Mouse (Mus musculus) liver, embryonic 13.5 days (tissue): ENCODE data around the gene Cerk. TPM values are rescaled to one million over a fixed set of nuclear protein-coding genes. Genes with fewer than 3 reads are reported as not detected.

Experiments
- ATAC-seq: fragments of 200-750 bp; cut with Nextera tagmentation; 2 replicates; pipeline ENCODE4 v1.8.0; 2017; ENCODE audit warnings: low read depth, mild to moderate bottlenecking, moderate number of reproducible peaks, moderate library complexity
- DNase-seq: peaks from one replicate; pipeline ENCODE4 v3.0.0; 2022
- H3K27ac ChIP-seq: fragments of 300-500 bp; sonication (generic); 2 replicates; pipeline ENCODE4 v1.5.1; 2015; ENCODE audit warnings: moderate library complexity, mild to moderate bottlenecking, inconsistent platforms
- H3K27me3 ChIP-seq: fragments of 300-500 bp; sonication (generic); 2 replicates; pipeline ENCODE4 v1.6.1; 2015; ENCODE audit warnings: mild to moderate bottlenecking, inconsistent platforms
- H3K36me3 ChIP-seq: fragments of 300-500 bp; sonication (generic); 2 replicates; pipeline ENCODE4 v1.6.1; 2015; ENCODE audit warnings: mild to moderate bottlenecking, inconsistent platforms
- H3K4me1 ChIP-seq: fragments of 300-500 bp; sonication (generic); replicated peaks from 2 replicates; pipeline ENCODE4 v1.6.1; 2015; ENCODE audit warnings: inconsistent platforms
- H3K4me2 ChIP-seq: fragments of 300-500 bp; sonication (generic); 2 replicates; pipeline ENCODE4 v1.6.1; 2015; ENCODE audit warnings: inconsistent platforms, mild to moderate bottlenecking, moderate library complexity
- H3K4me3 ChIP-seq: fragments of 300-500 bp; sonication (generic); replicated peaks from 2 replicates; pipeline ENCODE4 v1.5.1; 2015; ENCODE audit warnings: mild to moderate bottlenecking, inconsistent platforms
- H3K9ac ChIP-seq: fragments of 300-500 bp; sonication (generic); 2 replicates; pipeline ENCODE4 v1.6.1; 2015; ENCODE audit warnings: mild to moderate bottlenecking, inconsistent platforms
- H3K9me3 ChIP-seq: fragments of 300-500 bp; sonication (generic); replicated peaks from 2 replicates; pipeline ENCODE4 v1.6.1; 2016; ENCODE audit warnings: inconsistent platforms
- WGBS: fragments of 180-500 bp; shearing (Covaris S2); methylation state at CpG from one replicate; pipeline ENCODE4 v1.1.7; 2015; ENCODE audit not compliant: insufficient replicate concordance; 5-methylcytosine and 5-hydroxymethylcytosine counted together
- polyA plus RNA-seq: library from polyadenylated mRNA; unstranded; fragments of >200 nt; fragmentation: Nextera tagmentation; extraction: Ambion mirVana; gene quantifications from 2 replicates; pipeline ENCODE4 v1.2.1, GENCODE M21; 2015

Cerk gene
- polyA plus RNA-seq: 3.2 and 3.7 TPM in 2 replicates

DNA sequence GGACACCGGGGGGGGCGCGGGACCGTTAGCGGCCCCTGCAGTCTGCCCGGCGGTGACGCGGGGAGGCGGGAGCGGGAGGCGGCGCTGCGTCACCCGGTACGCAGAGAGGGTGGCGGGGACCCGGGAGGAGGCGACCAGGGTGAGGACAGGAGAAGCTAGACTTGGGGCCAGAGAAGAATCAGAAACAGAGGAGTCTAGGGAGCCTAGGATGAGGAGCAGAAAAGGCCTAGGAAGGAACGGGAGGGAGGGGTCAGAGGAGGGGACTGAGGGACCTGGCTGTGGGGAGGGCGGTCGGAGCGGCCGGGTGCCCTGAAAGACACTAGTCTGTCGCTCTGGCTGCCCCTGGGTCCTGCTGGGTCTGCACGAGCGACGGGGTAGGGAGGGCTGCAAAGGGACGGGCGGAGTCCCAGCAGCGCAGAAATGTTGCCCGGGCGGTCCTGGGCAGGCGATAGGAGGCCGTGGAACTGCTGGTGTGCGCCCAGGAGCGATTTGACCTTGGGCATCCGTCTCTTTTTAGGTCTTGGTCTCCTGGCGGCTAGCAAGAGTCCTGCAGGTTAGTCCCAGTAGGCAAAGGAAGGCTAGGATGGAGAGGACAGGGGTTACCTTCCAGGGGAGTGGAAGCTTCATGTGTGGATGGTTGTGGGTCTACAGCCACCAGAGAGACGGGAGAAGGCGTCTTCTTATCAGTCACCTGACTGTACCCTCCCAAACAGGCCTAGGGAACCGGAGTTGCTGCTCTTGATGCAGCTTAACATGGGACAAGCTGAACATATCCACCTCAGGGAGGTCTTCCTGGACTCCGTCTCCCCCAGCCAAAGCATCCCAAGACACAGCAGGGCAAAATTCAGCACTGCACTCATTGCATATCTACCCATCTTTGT is at the start of gene Cerk:
Cerk (minus strand) TSS at position 453 of the 881 bp plus-strand sequence.
- peak; percentile 58 for ATAC-seq
- WGBS: 2% methylated on average over 43 of the region's 43 CpGs
- peak within 1 kb of the TSS; percentile 70 for H3K4me3 ChIP-seq
- H3K9ac ChIP-seq: peak within 1 kb of the TSS; percentile 75
- peak within 1 kb of the TSS; percentile 58 for H3K27ac ChIP-seq
- H3K4me2 ChIP-seq: peak within 1 kb of the TSS; percentile 85
- peaks cover 39% of the 10 kb centered on the region for H3K27me3 ChIP-seq
- no peak for DNase-seq
- H3K36me3 ChIP-seq: no peaks in the 10 kb centered on the region
- H3K4me1 ChIP-seq: peaks cover 47% of the 10 kb centered on the region
- H3K9me3 ChIP-seq: no peaks in the 10 kb centered on the region

DNA sequence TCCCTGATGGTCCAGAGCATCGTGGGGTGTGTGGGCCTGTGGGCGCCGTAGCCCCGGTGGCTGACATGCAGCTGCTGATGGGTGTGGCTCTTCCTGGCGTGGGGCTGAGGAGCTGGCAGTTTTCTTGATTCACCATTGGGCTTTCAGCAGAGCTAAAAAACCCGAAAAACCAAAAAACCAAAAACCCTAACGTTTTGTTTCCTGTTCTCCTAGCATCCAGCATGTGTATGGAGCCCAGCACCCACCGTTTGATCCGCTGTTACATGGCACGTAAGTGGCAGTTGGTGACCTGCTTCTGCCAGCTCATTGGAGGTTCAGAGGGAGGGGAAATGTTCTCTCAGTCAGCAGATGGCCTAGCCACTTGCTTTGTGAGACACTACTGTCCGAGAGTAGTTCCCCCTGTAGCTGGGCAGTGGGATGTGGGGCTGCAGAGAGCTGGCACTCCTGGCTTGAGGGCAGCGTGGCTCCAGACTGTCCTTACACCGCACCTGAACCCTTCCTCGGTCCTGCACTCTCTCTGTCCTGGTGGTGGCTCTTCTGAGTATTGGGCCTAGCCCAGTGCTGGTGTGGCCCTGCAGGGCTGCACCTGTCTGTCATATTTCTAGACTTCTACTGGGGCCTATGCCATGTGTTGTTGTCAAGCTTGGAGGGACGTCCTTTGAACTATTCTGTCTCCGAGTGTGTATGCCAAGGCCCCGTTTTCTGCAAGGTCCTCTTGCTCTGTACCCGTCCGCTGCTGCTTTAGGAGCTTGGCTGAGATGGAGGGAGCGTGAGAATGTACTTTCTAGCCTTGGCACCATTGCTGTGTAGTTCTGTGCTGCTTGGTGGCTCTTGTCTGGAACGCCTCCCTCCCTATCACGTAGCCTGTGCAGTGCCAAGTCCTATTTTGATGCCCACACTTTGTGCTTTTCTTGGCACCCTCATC is 48.8 kb upstream of the Cerk start:
- Histone ChIP-seq H3K4me1 (peaks cover 3% of the 10 kb centered on the region), H3K9ac (no peak overlapping the region), H3K27ac (no peak overlapping the region), H3K4me3 (no peak overlapping the region), H3K4me2 (no peak overlapping the region), H3K9me3 (no peaks in the 10 kb centered on the region), H3K36me3 (peaks cover 26% of the 10 kb centered on the region), H3K27me3 (no peaks in the 10 kb centered on the region)
- no peak for ATAC-seq
- no peak for DNase-seq
- WGBS: 62% methylated on average over 22 of the region's 22 CpGs

DNA sequence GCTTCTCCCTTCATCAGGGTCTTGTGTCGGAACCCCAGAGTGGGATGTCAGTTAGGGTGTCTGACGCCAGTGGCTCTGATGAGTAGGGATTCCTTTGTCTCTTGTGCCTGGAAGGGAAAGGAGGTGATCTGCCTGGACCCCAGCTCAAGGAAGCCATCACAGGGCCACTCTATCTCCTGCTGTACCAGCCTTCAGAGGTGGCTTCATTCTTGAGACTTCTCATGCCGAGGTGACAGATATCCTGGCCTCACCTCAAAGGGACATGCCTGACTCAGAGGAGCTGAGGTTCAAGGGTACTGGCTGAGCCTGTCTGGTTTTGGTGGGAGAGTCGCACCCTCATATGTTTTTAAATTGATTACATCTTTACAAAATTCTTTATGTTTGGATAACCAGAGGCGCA is 48.1 kb upstream of the Cerk start:
- Histone ChIP-seq H3K9me3 (no peaks in the 10 kb centered on the region), H3K4me1 (peaks cover 11% of the 10 kb centered on the region), H3K36me3 (peaks cover 23% of the 10 kb centered on the region), H3K4me2 (no peak overlapping the region), H3K4me3 (no peak overlapping the region), H3K27ac (no peak overlapping the region), H3K9ac (no peak overlapping the region), H3K27me3 (no peaks in the 10 kb centered on the region)
- WGBS: 73% methylated on average over 5 of the region's 5 CpGs
- no peak for ATAC-seq
- DNase-seq: no peak

DNA sequence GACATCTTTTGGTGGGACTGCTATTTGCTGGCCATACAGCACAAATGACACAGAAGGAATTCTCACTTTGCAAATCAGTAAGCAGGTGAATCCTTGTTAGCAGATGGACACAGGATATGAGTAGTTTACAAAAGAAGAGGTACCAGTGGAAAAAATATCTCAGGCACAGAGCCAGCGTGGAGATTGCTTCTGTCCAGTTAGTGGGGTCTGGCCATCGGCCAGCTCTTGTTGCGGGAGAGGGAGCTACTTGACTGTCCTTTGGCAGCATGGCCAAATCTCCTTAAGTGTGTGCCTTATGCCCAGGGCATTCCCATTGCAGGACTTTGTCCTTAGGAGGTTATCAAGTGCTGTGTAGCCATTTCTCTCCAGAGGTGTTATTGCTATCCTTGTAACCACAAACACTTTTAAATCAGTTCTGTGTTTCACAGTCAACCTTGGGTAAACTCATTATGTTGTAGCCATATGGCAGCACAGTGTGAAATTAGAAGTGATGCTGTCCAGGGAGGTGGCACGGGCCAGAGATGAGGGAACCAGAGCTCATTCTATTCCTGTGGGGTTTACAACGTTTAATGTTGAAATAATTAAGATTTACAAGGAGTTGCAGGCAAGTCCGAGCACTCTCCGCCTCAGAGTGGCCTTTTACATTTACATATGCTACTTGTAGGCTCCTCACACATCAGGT is 46.0 kb upstream of the Cerk start:
- WGBS: 66% methylated on average over 7 of the region's 7 CpGs
- H3K27me3 ChIP-seq: no peaks in the 10 kb centered on the region
- no peak overlapping the region for H3K27ac ChIP-seq
- H3K9ac ChIP-seq: no peak overlapping the region
- H3K4me3 ChIP-seq: no peak overlapping the region
- ATAC-seq: no peak
- H3K4me1 ChIP-seq: peaks cover 14% of the 10 kb centered on the region
- DNase-seq: no peak
- no peak overlapping the region for H3K4me2 ChIP-seq
- H3K9me3 ChIP-seq: no peaks in the 10 kb centered on the region
- H3K36me3 ChIP-seq: peaks cover 14% of the 10 kb centered on the region

DNA sequence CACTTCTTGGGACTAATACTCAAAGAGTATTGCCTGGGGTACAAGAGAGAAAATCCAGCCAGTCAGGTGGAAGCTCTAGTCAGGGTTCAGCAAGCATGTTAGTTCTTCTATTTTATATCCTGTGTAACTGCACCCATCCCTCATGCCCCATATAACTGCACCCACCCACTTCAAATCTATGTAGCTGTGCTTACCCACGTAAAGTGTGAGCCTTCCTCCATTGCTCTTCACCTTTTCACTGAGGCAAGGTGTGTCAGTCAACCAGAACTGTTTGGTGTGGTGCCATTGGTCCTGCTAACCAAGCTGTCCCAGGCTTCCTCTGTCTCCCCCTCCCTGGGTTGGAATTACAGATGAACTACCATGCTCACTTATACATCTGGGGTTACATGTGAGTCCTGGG is 45.2 kb upstream of the Cerk start:
- no peak overlapping the region for H3K9ac ChIP-seq
- no peak overlapping the region for H3K4me3 ChIP-seq
- no peak for DNase-seq
- H3K36me3 ChIP-seq: peaks cover 9% of the 10 kb centered on the region
- H3K27me3 ChIP-seq: no peaks in the 10 kb centered on the region
- WGBS: 83% methylated on average over 1 of the region's 1 CpGs
- no peaks in the 10 kb centered on the region for H3K9me3 ChIP-seq
- H3K27ac ChIP-seq: no peak overlapping the region
- H3K4me1 ChIP-seq: peaks cover 14% of the 10 kb centered on the region
- no peak overlapping the region for H3K4me2 ChIP-seq
- no peak for ATAC-seq

DNA sequence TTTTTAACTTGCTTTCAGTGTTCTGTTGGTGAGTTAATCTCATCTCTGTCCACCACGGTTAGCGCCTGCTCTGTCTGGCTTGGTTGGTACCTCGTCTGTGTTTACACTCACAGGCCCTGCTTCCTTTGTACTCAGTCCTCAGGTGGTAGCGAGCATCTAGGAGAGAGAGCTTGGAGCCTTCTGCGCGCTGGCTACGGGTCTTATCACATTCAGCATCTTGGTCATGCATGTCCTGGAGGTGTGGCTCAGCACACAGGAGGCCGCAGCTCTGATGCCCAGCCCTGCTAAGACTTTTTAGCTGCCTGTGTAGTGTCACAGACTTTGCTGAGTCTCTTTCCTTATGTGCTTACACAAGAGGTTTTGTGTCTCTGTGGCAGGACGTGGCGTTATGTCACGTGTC is 43.7 kb upstream of the Cerk start:
- Histone ChIP-seq H3K4me1 (peaks cover 16% of the 10 kb centered on the region), H3K4me2 (no peak overlapping the region), H3K27ac (no peak overlapping the region), H3K36me3 (no peaks in the 10 kb centered on the region), H3K9me3 (no peaks in the 10 kb centered on the region), H3K4me3 (no peak overlapping the region), H3K27me3 (no peaks in the 10 kb centered on the region), H3K9ac (no peak overlapping the region)
- 59% methylated on average over 11 of the region's 11 CpGs for WGBS
- ATAC-seq: no peak
- no peak for DNase-seq

DNA sequence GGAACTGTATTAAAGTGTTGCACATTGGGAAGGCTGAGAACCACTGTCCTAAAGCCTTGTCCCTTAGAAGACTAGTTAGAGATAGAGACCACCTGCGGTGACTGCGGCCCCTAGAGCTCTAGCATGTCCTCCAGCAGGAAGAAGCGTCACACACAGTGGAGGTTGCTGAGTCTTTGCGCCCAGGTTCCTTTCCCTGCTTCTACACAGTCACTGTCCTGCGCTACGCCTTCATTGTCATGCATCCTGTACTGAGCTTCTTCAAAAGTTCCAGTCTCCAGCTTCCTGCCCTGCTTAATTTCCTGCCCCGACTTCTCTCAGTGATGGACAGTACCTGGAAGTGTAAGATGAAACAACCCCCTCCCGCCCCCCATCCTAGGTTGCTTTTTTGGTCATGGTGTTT is 43.1 kb upstream of the Cerk start:
- H3K4me3 ChIP-seq: no peak overlapping the region
- peaks cover 16% of the 10 kb centered on the region for H3K4me1 ChIP-seq
- H3K36me3 ChIP-seq: peaks cover 4% of the 10 kb centered on the region; the same call in 1 of the 2 replicates
- H3K27ac ChIP-seq: no peak overlapping the region
- DNase-seq (no peak), ATAC-seq (no peak)
- H3K4me2 ChIP-seq: no peak overlapping the region
- no peaks in the 10 kb centered on the region for H3K27me3 ChIP-seq
- H3K9ac ChIP-seq: no peak overlapping the region
- WGBS: 72% methylated on average over 8 of the region's 8 CpGs
- no peaks in the 10 kb centered on the region for H3K9me3 ChIP-seq

DNA sequence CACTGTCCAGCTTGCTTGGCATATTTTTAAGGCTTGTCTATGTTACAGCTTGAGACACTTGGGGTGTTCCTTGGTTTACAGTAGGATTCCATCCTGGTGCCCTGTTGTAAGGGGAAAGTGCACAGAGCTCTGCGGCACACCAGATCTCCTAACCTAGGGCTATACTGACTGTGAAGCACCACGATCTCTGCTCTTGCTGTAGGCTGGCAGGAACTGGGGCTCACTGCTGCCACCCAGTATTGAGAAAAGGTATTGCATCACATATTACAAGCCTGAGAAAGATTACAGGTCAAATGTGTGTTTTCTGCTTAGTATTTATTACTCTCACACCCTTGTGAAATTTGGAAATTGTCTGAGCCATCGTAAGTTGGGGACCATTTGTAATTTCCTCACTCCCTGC is 42.2 kb upstream of the Cerk start:
- ATAC-seq: no peak
- no peak overlapping the region for H3K4me3 ChIP-seq
- no peak overlapping the region for H3K4me2 ChIP-seq
- H3K9me3 ChIP-seq: no peaks in the 10 kb centered on the region
- 29% methylated on average over 3 of the region's 3 CpGs for WGBS
- peak; percentile 25 for DNase-seq
- H3K36me3 ChIP-seq: peaks cover 9% of the 10 kb centered on the region
- no peak overlapping the region for H3K27ac ChIP-seq
- no peaks in the 10 kb centered on the region for H3K27me3 ChIP-seq
- H3K9ac ChIP-seq: no peak overlapping the region
- peaks cover 16% of the 10 kb centered on the region for H3K4me1 ChIP-seq

DNA sequence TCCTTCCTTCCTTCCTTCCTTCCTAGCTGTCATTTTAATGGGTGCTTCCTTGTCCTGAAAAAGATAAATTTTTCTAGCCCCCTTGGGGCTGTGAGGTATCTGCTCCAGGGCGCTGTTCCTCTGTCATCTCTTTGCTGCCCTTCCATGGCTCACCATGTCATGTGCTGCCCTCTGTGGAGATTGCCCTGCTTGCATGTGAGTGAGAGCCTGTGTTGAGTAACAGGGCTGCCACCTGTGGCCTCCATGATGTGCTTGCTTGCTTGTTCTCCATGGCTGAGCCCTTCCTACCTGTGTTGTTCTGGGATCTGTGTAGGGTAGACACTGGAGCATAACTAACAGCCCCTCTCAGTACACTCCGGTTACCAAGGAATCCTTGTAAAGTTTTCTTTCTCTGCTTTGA is 41.0 kb upstream of the Cerk start:
- no peak overlapping the region for H3K9ac ChIP-seq
- H3K36me3 ChIP-seq: peaks cover 9% of the 10 kb centered on the region

DNA sequence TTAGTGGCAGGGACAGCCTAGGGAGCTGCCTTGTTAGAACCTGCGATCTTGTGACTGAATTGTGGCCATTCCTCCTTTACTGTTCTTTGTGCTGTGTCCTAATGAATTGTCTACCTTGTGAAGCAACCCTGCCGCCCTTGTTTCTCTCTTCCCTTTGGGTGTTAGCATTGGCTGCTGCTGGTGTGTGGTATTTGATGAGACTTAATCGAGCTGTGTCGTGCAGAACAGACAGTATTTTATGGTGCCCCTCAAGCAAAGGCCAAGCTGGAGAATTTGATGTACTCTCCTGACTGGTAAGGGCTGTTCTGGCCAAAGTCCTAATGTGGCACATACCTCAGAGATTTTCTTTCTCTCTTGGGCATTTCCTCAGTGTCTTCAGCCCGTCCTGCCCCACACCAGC is 40.3 kb upstream of the Cerk start:
- H3K4me1 ChIP-seq: peaks cover 16% of the 10 kb centered on the region
- H3K9me3 ChIP-seq: no peaks in the 10 kb centered on the region
- no peak overlapping the region for H3K4me3 ChIP-seq
- no peak overlapping the region for H3K4me2 ChIP-seq
- H3K36me3 ChIP-seq: peaks cover 9% of the 10 kb centered on the region
- ATAC-seq: no peak
- no peaks in the 10 kb centered on the region for H3K27me3 ChIP-seq
- 59% methylated on average over 5 of the region's 5 CpGs for WGBS
- DNase-seq: no peak
- H3K9ac ChIP-seq: no peak overlapping the region
- no peak overlapping the region for H3K27ac ChIP-seq

More for the DNA sequence above, 41.0 kb upstream of the Cerk start:
- DNase-seq (no peak), ATAC-seq (no peak)
- Histone ChIP-seq H3K27me3 (no peaks in the 10 kb centered on the region), H3K4me2 (no peak overlapping the region), H3K4me3 (no peak overlapping the region), H3K9me3 (no peaks in the 10 kb centered on the region), H3K27ac (no peak overlapping the region), H3K4me1 (peaks cover 16% of the 10 kb centered on the region)
- 83% methylated on average over 2 of the region's 2 CpGs for WGBS
